ENCODE assay signal across 8 mouse cellular contexts in genomic region chr11:60301588-60302208, GRCm38 (mm10). TPM values are rescaled to one million over a fixed set of nuclear protein-coding genes. Genes with fewer than 3 reads are reported as not detected.
DNase-seq lines count a peak whose midpoint lies in the region; ATAC-seq lines count a peak whose summit lies in the region.

No protein-coding gene starts in this region.

- no peak overlapping the region for H3K4me3 ChIP-seq in heart, embryonic 11.5 days (ENCODE audit: low read depth, low read length)
- H3K4me3 ChIP-seq in hindbrain, embryonic 12.5 days = no peak overlapping the region
- no peak overlapping the region for H3K4me3 ChIP-seq in midbrain, embryonic 15.5 days

- H3K27ac ChIP-seq in heart, embryonic 11.5 days (ENCODE audit: low read depth, low read length) = peak overlapping the region; percentile 31; the same call in 1 of the 2 replicates
- H3K27ac ChIP-seq in hindbrain, embryonic 12.5 days = peak overlapping the region; percentile 82
- H3K27ac ChIP-seq in midbrain, embryonic 15.5 days = peak overlapping the region; percentile 84

- no peak for DNase-seq in heart, postnatal 25 days (ENCODE audit: low spot score)
- DNase-seq in brain, adult 2 months (ENCODE audit: low read depth, low spot score) = peak; percentile 65
- DNase-seq in testis, postnatal 10 days (ENCODE audit: low spot score) = no peak
- no peak for DNase-seq in frontal cortex, adult 2 months (ENCODE audit: extremely low spot score in 1 of 2, low spot score in 1 of 2)
- DNase-seq in left cerebral cortex, adult 18-20 months (ENCODE audit: low spot score in 2 of 2) = no peak

- H3K27me3 ChIP-seq in heart, embryonic 11.5 days (ENCODE audit: control insufficient read depth, insufficient read depth, low read length) = no peaks in the 10 kb centered on the region
- H3K27me3 ChIP-seq in hindbrain, embryonic 12.5 days = no peaks in the 10 kb centered on the region
- H3K27me3 ChIP-seq in midbrain, embryonic 15.5 days (replicated peaks) = no peaks in the 10 kb centered on the region

- H3K9ac ChIP-seq in heart, embryonic 11.5 days (ENCODE audit: low read depth, low read length) = peak overlapping the region; percentile 13; the same call in 1 of the 2 replicates
- H3K9ac ChIP-seq in hindbrain, embryonic 12.5 days = peak overlapping the region; percentile 4
- no peak overlapping the region for H3K9ac ChIP-seq in midbrain, embryonic 15.5 days

- H3K4me1 ChIP-seq in heart, embryonic 11.5 days (ENCODE audit: control insufficient read depth, insufficient read depth, low read length) = peaks cover 21% of the 10 kb centered on the region
- peaks cover 37% of the 10 kb centered on the region for H3K4me1 ChIP-seq in hindbrain, embryonic 12.5 days
- H3K4me1 ChIP-seq in midbrain, embryonic 15.5 days = peaks cover 51% of the 10 kb centered on the region

- no peak; the same call in 1 of the 2 replicates for ATAC-seq in heart, embryonic 11.5 days (replicated peaks; ENCODE audit: insufficient number of reproducible peaks, low FRiP score, low TSS enrichment)
- ATAC-seq in hindbrain, embryonic 12.5 days (ENCODE audit: low FRiP score) = no peak
- peak; percentile 51 for ATAC-seq in midbrain, embryonic 15.5 days (replicated peaks)

- H3K9me3 ChIP-seq in heart, embryonic 11.5 days (replicated peaks; ENCODE audit: control insufficient read depth, low read length) = no peaks in the 10 kb centered on the region
- H3K9me3 ChIP-seq in hindbrain, embryonic 12.5 days (replicated peaks) = no peaks in the 10 kb centered on the region
- no peaks in the 10 kb centered on the region for H3K9me3 ChIP-seq in midbrain, embryonic 15.5 days

- 56% methylated on average over 5 of the region's 5 CpGs for WGBS in heart, embryonic 11.5 days (ENCODE audit: insufficient replicate concordance)
- WGBS in hindbrain, embryonic 12.5 days = 32% methylated on average over 5 of the region's 5 CpGs
- 23% methylated on average over 5 of the region's 5 CpGs for WGBS in midbrain, embryonic 15.5 days

- intact Hi-C loops in heart, postnatal 25 days (cut with DNase I) = no loop called here

- no peak overlapping the region for H3K4me2 ChIP-seq in heart, embryonic 11.5 days
- H3K4me2 ChIP-seq in hindbrain, embryonic 12.5 days (replicated peaks) = no peak overlapping the region
- no peak overlapping the region for H3K4me2 ChIP-seq in midbrain, embryonic 15.5 days

- no peaks in the 10 kb centered on the region for H3K36me3 ChIP-seq in heart, embryonic 11.5 days (ENCODE audit: control insufficient read depth, insufficient read depth, low read length)
- H3K36me3 ChIP-seq in hindbrain, embryonic 12.5 days = no peaks in the 10 kb centered on the region
- H3K36me3 ChIP-seq in midbrain, embryonic 15.5 days (replicated peaks) = no peaks in the 10 kb centered on the region

RNA-seq across cellular contexts. Expression of gene Tom1l2, which starts 51.0 kb away (rescaled TPM):
- 14.7 and 16.0 TPM in 2 replicates for polyA plus RNA-seq in heart, embryonic 11.5 days (2014; fragmentation: Nextera tagmentation; extraction: Ambion mirVana)
- 100 to 1,000 TPM in 1 of 2 experiments, 10 to 100 TPM in 1; 98.9 to 110 TPM for total RNA-seq in heart, postnatal 25 days (2021)
- 40.8 and 45.4 TPM in 2 replicates for polyA plus RNA-seq in hindbrain, embryonic 12.5 days (2016; fragmentation: Nextera tagmentation; extraction: Ambion mirVana)
- polyA plus RNA-seq in midbrain, embryonic 15.5 days (2015; fragmentation: Nextera tagmentation; extraction: Ambion mirVana) = 72.6 and 73.3 TPM in 2 replicates
- polyA plus RNA-seq in frontal cortex, adult 2 months (2012; rRNA removed) = 187 and 204 TPM in 2 replicates
- 100 to 1,000 TPM; 218 to 221 TPM for total RNA-seq in left cerebral cortex, adult 18-20 months (2021)

RNA-seq across cellular contexts. Expression of gene Drc3, which starts 51.4 kb away (rescaled TPM):
- polyA plus RNA-seq in heart, embryonic 11.5 days (2014; fragmentation: Nextera tagmentation; extraction: Ambion mirVana) = 1.9 TPM in 2 replicates
- 1 to 10 TPM; 2.1 TPM for total RNA-seq in heart, postnatal 25 days (2021)
- 5.0 and 6.7 TPM in 2 replicates for polyA plus RNA-seq in hindbrain, embryonic 12.5 days (2016; fragmentation: Nextera tagmentation; extraction: Ambion mirVana)
- polyA plus RNA-seq in midbrain, embryonic 15.5 days (2015; fragmentation: Nextera tagmentation; extraction: Ambion mirVana) = 6.1 and 6.3 TPM in 2 replicates
- polyA plus RNA-seq in frontal cortex, adult 2 months (2012; rRNA removed) = 11.7 and 12.5 TPM in 2 replicates
- 10 to 100 TPM; 10.4 to 11.8 TPM for total RNA-seq in left cerebral cortex, adult 18-20 months (2021)

Comparison
In these comparisons a context has a peak if more than half of its experiments do, and no peak if none do; other contexts are left out.
1. H3K27ac ChIP-seq: peak in every context shown above with its lines; median percentile 84 in midbrain, embryonic 15.5 days; 82 in hindbrain, embryonic 12.5 days; 31 in heart, embryonic 11.5 days.